Mouse (Mus musculus): ENCODE results near the gene Slc26a1. TPM values are rescaled to one million over a fixed set of nuclear protein-coding genes. Genes with fewer than 3 reads are reported as not detected.

Slc26a1 gene
- total and polyA plus RNA-seq, 3 experiments = 29.6 to 31.2 TPM; not detected in 1

DNA sequence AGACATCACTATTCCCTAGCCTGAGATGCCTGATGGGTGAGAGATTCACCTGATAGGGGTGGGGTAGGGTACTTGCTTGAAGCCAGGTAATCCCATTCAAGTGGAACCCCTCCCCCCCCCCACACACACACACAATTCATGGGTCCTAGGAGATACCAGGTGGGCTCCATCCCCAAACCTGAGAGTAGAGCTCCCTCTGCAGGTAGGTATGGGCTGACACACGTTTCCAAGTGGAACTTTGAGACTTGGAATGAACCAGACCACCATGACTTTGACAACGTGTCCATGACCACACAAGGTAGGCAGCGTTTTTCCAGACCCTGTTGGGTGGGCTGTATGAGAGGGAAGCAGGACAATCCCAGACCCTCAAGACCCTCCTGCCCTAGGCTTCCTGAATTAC is 4.5 kb upstream of the Slc26a1 start (continued):
- TF ChIP-seq UBTF (IDR thresholded peaks at IDR 0.05; ENCODE audit: borderline replicate concordance, insufficient read depth, low read depth, low read length) = no peak
- TF ChIP-seq JUND (IDR thresholded peaks at IDR 0.05; ENCODE audit: low read depth, low read length) = no peak
- TF ChIP-seq RCOR1 (IDR thresholded peaks at IDR 0.05; ENCODE audit: low read depth, low read length) = no peak
- TF ChIP-seq MAX (IDR thresholded peaks at IDR 0.05; ENCODE audit: low read length) = no peak
- no peak for TF ChIP-seq E2F4 (IDR thresholded peaks at IDR 0.05; ENCODE audit: borderline replicate concordance, low read depth, low read length)
- no peak for TF ChIP-seq USF2 (IDR thresholded peaks at IDR 0.05; ENCODE audit: borderline replicate concordance in 1 of 2, insufficient read depth in 1 of 2, low read depth in 1 of 2, low read length in 2 of 2)
- no peak for TF ChIP-seq TBP (IDR thresholded peaks at IDR 0.05; ENCODE audit: low read depth, low read length)
- no peak for TF ChIP-seq POLR2AphosphoS5 (IDR thresholded peaks at IDR 0.05; ENCODE audit: borderline replicate concordance, low read depth, low read length)
- TF ChIP-seq RAD21 (IDR thresholded peaks at IDR 0.05; ENCODE audit: low read depth, low read length) = peak; percentile 68
- no peak for TF ChIP-seq ELF1 (IDR thresholded peaks at IDR 0.05; ENCODE audit: low read depth, low read length)
- no peak for TF ChIP-seq KAT2A (conservative IDR thresholded peaks at IDR 0.05; ENCODE audit: low read depth, low read length)
- TF ChIP-seq TAL1 (IDR thresholded peaks at IDR 0.05; ENCODE audit: low read length) = no peak

DNA sequence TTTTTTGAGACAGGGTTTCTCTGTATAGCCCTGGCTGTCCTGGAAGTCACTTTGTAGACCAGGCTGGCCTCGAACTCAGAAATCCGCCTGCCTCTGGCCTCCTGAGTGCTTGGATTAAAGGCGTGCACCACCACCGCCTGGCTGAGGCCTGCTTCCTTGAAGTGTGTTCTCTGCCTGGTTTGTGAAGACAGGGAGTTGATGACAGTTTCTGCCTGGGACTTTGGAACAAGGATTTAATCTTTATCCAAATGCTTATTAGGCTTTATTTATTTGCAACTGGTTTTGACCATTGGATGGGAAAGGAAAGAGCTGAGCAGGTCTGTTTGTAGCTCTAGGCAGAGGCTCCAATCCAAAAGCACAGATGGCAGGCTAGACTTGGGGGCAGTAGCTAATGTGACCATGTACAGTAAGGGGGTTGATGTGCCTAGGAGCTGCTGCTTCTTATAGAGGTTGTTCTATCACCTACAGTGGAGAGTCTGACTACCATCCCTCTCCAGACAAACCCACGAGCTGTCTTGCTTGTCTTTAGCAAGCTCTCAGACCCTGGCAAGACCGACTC is 3.0 kb upstream of the Slc26a1 start:
- H3K36me3 ChIP-seq (ENCODE audit: control insufficient read depth in 1 of 2, insufficient read depth in 2 of 2, low read length in 2 of 2) = peaks cover 1 to 36% of the 10 kb centered on the region in 2 experiments; a peak in 3 of 4 replicates
- no peak overlapping the region; a peak in 1 of 4 replicates for H3K4me3 ChIP-seq (ENCODE audit: control insufficient read depth in 1 of 2, insufficient read depth in 1 of 2, low read depth in 2 of 2, low read length in 2 of 2)
- TF ChIP-seq TAL1 (IDR thresholded peaks at IDR 0.05; ENCODE audit: low read length) (no peak), MEF2A (IDR thresholded peaks at IDR 0.05; ENCODE audit: extremely low read depth, insufficient replicate concordance, low read depth, low read length, poor library complexity, severe bottlenecking) (no peak), TBP (IDR thresholded peaks at IDR 0.05; ENCODE audit: low read depth, low read length) (no peak), GATA1 (IDR thresholded peaks at IDR 0.05; ENCODE audit: low read depth, low read length) (no peak), E2F4 (IDR thresholded peaks at IDR 0.05; ENCODE audit: borderline replicate concordance, low read depth, low read length) (no peak), NRF1 (IDR thresholded peaks at IDR 0.05; ENCODE audit: insufficient read depth, low read depth, low read length, poor library complexity, severe bottlenecking) (no peak), USF1 (IDR thresholded peaks at IDR 0.05; ENCODE audit: low read depth, low read length) (no peak), ZNF384 (IDR thresholded peaks at IDR 0.05; ENCODE audit: low read depth, low read length) (no peak), CHD1 (IDR thresholded peaks at IDR 0.05; ENCODE audit: low read depth, low read length) (no peak)
- H3K9me3 ChIP-seq (replicated peaks; ENCODE audit: insufficient read depth, low read length) = no peaks in the 10 kb centered on the region
- H3K9ac ChIP-seq (ENCODE audit: control insufficient read depth, low read depth, low read length, poor library complexity, severe bottlenecking) = peak overlapping the region; percentile 36
- no peaks in the 10 kb centered on the region for H3K27me3 ChIP-seq (ENCODE audit: control insufficient read depth in 1 of 2, insufficient read depth in 2 of 2, low read length in 2 of 2)
- DNase-seq (ENCODE audit: low read depth, low spot score) = peak; percentile 40
- H3K4me1 ChIP-seq (ENCODE audit: control insufficient read depth in 1 of 2, insufficient read depth in 2 of 2, low read length in 2 of 2) = peaks cover 11 to 52% of the 10 kb centered on the region in 2 experiments; a peak in 3 of 4 replicates
- peaks cover 27% of the 10 kb centered on the region for H3K79me2 ChIP-seq (ENCODE audit: control insufficient read depth, insufficient read depth, low read length, poor library complexity)
- peak overlapping the region; percentile 96 for H3K27ac ChIP-seq (ENCODE audit: control insufficient read depth, low read depth, low read length)
